Mouse (Mus musculus) urinary bladder, adult 2 months (tissue): ENCODE results near the gene Gm6993. TPM values are rescaled to one million over a fixed set of nuclear protein-coding genes. Genes with fewer than 3 reads are reported as not detected.

Experiments
- DNase-seq: peaks from one replicate; pipeline ENCODE4 v3.0.0; 2022; ENCODE audit warnings: low spot score
- polyA plus RNA-seq: library from polyadenylated mRNA; depleted of rRNA; stranded (reverse); fragments of >200 nt; gene quantifications from 2 replicates; pipeline ENCODE4 v1.2.3, GENCODE M21; 2012; rRNA removed

Gm6993 gene
- not detected in 2 replicates for polyA plus RNA-seq

DNA sequence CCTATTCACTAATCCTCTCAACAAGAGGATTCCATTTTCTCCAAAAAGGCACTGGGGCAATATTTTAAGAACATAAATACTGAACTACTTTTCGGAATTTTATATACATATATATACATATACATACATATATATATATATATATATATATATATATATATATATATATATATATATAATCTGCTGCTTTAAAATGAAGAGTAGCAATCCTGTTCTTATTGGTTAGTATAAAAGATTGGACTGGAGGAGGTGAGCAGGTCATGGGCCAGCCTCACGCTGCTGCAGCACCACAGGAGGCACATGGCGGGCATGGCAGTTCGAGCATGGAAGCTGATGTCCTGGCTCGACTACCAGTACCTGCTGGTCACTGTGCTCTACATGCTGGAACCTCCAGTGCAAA lies at the start of gene Gm6993:
Gene Gm6993, plus strand, starts transcription at position 301 of the 400 bp plus-strand sequence.
- no peak for DNase-seq

DNA sequence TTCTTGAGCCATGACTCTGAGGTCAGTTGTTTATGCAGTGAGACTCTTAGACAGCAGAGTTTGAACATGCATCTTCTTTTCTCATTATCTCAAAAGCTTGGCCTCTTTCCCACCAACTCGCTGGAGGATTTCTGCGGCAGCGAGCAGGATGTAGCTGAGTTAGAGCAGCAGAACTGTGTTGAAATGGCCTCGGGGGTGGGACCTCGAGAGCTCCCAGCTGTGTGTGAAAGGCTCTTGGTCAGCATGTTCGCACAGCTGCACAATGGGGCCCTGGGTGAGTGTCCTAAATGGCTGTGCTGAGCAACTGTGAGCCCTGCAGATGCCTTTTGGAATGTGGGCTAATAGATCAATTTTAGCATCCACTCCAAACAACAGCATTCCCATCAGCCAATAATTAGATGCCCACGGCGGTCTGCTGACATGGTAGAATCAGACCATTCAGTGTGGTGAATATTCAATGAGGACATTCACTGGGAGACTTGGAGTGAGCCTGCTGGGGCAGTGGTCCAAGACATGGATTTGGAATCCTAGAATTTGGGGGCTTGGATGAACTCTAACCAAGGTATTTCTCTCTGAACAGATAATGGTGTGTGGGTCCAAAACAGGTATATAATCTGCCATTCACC lies 49.1 kb upstream of the Gm6993 start:
- DNase-seq = no peak

DNA sequence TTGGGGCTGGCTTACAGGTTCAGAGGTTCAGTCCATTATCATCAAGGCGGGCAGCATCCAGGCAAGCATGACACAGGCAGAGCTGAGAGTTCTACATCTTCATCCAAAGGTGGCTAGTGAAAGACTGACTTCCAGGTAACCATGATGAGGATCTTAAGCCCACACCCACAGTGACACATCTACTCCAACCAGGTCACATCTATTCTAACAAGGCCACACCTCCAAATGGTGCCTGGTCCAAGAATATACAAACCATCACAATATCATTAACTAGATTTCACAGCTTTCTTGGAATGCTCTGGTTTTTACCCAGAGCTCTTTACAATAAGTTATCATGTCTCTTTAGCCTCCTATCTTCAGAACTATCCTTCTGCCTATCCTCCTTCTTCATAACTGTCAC lies 38.1 kb upstream of the Gm6993 start:
- no peak for DNase-seq

DNA sequence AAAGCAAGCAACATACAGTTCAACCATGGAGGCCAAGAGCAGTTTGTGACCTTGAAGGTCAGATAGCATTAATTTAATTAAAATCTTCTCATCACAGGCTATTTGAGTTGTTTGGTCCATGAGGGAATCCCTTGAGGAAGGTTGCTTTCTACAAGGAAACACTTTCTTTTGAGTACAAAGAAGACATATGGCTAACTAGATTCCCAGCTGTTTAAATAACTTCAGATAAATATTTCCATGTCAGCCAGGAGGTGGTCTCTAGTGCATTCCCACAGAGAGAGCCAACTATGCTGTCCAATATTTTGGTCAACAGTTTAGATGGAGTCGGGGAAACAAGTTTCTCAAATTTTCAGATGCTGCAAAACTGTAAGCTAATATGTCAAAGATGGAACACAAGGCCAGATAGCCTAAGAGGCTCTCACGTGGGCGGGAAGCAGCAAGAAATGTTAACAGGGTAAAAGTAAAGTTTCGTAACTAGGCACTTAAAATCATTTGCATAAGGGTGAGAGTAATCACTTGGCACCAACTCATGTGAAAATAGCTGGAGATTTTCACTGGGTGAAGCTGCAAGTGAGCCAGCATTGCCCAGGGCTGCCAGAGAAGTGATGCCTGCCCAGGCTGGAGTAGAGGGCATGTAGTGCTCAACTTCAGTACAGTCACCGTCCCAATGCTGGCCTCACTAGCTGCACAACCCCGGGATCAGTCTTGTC lies 36.7 kb upstream of the Gm6993 start:
- DNase-seq = no peak

DNA sequence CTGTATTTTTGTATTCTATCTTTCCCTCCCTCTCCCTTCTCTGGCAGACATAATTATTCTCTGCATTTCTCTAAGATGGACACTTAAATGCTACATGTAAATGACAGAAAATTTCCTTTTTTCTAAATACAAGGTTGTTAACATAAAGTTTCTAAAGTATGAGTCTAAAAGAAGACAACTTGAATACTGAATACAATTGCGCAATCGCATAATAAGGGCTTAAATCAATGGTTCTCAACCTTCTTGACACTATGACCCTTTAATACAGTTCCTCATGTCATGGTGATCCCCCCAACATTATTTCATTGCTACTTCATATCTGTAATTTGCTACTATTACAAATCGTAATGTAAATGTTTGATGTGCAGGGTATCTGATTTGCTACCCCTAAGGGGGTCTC lies 35.7 kb upstream of the Gm6993 start:
- no peak for DNase-seq

DNA sequence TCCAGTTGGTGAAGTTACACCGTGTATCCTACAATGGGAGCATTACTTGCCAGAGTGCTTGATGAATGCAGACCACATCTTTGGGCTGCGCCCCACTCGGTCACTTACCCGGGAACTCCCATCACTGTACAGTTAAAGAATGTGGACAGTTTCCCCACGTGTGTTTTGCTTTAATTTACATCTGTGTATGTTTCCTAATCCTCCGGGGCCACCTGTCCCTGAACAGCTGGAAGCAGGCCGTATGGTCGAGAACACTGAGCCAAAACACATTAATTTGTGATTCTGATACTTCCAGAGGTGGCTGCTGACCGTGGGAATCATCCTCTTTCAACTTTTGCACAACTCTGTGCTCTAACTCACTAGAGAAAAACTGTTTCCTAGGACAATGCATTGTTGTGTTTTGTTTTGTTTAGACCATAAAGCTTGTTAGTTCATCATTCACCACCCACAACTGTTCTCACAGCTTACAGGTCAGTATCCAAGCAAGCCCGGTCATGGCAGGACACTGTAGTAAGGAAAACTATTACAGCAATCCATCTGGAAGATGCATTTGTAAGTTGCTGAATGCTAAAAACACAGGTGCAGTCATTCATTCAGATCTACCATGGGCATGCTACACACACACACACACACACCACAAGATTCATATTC lies 34.5 kb upstream of the Gm6993 start:
- no peak for DNase-seq

DNA sequence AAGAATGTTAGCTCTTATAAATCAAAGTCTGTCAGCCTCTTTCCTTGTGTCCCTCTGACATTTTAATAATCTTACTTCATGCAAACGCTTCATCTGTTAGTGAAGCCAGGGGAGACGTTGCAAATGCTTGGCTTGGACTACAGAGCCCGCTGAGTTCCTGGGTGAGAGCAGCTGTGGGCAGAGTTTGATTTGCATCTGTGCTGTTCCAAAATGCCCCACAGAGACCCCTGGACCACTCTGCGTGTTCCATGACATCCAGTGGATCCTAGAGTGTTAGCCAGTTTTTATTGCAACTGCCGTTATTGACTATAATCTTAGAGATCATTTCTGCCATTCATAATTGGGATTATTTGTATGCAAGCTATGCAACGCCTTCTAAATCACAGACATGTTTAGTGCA lies 31.8 kb upstream of the Gm6993 start:
- DNase-seq = no peak

DNA sequence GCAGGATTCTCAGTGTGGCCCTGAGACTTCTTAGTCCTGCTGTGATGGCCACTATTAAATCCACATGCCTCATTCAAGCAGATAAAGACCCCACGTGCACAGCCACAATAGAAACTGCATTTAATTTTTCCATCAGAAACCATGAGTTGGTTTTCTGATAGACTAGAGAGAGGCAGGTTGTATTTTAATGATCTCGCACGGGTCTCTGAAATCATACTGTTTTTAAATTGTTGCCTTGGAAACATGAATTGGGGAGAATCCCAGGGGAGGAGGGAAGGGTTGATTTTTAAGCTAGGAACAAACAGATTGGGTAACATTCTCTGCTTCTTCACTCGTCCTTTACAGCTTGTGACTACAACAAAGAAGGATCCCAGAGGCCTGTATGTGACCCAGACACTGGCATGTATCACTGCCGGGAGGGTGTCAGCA lies 31.2 kb upstream of the Gm6993 start:
- no peak for DNase-seq

DNA sequence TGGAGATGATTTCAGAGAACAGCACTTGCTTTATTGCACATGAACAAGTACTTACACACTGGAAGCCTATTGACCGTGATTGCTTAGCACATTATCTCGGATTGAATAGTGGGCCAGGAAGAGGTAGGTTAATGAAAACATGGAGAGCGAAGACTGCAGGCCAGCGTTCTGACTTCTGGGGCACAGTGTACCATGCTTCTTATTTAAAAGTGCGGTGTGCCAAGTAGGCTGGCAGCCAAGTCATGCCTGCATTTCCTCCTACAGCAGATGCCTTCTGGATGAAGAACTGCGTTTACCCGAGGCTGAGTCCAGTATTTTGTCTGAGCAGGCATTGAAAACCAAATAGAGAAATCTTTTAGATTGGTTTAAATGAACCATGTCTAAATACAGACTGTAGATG lies 27.0 kb upstream of the Gm6993 start:
- no peak for DNase-seq

DNA sequence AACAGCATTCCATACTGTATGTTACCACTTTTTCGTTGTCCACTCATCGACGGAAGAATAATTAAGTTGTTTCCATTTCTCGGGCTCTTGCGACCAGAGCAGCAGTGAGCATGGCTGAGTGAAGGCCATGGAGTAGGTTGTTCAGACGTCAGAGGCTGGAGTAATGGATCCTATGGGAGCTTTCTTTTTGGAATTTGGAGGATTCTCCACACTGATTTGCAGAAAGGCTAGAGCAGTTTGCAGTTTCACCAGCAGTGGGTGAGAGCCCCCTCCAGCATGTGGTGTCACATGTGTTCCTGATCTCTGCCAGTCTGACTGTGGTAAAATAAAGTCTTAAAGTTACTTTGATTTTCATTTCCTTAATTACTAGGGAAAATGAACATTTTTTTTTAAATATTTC lies 25.6 kb upstream of the Gm6993 start:
- DNase-seq = no peak

DNA sequence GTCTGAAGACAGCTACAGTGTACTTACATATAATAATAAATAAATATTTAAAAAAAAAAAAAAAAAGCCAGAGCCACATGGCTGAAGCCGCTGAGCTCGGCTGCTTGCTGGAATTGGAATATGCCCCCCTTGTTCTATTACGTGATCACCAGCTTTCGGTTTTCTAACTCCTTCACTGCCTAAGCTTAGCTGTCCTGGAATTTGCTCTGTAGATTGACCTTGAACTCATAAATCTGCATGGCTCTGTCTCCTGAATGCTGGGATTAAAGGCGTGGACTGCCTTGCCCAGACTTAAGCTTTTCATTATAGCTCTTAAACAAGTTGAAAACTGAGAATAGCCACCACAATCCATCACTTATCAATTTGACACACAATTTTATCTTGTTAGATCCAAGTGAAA lies 23.3 kb upstream of the Gm6993 start:
- no peak for DNase-seq

DNA sequence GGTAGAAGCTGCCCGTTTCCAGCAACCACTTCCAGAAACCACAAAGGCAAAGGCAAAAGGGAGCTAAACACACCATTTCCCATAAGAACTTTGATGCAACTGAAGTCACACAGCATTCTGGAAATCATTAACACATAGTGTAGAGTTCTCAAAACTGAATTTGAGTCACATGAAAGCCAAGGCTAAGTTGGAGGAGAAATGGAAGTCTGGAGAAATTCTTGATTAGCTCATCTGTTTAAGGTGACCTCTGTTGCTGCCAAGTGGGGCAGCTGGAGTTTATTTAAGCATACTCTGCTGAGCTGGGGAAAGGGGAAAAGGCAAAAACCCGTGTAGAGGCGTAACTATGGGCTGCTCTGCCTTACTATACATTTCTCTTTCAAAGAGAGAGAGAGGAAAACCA lies 21.8 kb upstream of the Gm6993 start:
- no peak for DNase-seq

DNA sequence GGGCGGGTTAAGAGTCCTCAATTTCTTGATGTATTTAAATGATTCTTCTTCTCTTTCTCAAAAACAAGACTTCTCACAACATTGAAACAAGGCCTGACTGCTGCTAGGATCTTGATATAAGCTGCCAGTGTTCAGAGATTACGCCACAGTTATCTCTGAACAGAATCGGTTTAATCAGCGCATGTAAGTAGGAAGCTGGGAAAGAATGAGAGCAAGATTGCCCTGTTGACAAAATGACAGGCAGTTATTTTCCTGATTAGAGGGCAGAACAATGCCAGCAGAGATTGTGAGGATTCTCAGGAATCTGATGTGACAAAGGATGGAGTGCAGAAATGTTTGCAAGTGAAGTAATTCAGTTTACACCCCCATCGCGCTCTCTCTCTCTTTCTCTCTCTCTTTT lies 19.0 kb upstream of the Gm6993 start:
- DNase-seq = no peak

DNA sequence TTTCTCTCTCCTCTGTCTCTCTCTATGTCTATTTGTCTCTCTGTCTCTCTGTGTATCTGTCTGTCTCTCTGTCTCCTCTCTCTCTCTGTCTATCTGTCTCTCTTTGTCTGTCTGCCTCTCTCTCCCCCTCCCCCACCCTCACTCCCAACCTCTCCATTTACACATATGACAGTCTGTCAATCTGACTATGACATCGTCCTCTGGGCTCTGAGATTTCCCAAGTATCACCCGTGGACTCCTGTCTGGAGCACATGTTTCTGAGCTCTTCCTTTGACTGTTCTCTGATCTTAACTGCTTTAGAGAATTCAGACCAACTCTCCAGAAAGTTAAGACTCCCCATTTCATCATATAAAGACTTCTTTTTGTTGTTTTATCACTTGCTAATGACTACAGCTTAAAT lies 18.3 kb upstream of the Gm6993 start:
- DNase-seq = no peak

DNA sequence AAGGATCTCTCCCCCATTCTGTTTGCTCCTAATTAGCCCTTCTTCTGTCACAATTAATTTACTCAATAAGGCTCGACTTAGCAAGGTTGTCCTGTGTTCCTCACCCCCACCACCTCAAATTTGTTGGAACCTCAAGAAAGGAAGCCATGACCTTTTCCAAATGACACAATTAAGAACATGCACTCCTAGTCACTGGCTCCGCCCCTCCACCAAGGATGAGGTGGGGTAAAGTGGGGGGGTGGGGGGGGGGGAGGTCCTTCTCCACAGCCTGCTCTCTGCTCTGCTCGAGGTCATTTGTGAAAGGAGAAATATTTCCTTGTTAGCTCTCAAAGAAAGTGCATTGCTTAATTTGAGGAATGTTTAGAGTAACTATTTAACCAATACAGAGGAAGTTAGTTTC lies 17.8 kb upstream of the Gm6993 start:
- DNase-seq = no peak

DNA sequence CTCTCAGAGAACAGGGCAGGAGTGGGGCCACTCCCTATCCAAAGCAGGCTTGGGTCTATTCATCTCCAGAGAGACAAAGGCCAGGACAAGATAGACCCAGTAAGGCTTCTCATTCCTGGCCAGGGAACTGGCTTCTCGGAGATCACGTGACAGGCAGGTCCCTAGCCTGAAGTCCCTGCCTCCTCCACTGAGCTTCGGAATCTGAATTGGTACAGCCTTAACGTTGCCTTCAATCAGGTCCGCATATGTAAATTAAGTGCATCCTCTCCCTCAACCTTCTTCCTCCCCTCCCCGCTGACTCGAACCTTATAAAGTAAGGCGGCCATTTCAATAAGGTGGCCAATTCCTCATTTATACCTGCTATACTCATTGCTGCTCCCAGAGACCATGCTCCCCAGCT lies 15.1 kb upstream of the Gm6993 start:
- no peak for DNase-seq

DNA sequence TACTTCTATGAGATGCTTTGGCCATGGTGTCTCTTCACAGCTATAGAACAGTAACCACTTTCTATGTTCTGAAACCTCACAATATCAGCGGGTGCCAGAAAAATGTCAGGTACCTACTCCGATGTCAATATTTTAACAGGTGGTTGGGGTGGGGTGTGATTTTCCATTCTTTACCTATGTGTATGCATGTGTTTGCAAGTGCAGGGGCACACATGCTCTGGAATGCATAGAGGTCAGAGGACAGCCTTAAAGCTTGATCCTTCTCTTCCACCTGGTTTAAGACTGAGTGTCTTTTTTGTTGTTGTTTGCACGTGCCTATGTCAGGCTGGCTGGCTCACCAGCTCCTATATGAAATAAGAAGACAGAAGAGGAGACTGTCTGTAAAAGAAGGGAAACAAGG lies 13.4 kb upstream of the Gm6993 start:
- DNase-seq = no peak

DNA sequence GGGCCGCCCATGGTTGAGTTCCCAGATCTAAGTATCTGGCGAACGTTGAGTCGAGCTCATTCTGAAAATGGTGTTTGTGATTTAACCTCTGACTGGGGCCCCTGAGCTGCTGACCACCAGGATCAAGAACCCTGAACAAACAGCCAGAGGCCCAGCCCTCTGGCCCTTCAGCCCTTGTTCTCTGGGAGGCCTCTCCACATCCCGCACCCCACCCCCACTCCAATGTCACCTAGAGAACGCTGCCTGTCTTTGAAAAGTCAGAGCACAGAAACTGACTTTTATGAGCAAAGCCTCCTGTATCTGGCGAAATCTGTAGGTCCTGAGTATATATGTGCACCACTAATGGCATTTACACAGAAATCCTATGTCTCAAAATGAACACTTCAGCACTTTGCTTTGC lies 11.7 kb upstream of the Gm6993 start:
- no peak for DNase-seq

DNA sequence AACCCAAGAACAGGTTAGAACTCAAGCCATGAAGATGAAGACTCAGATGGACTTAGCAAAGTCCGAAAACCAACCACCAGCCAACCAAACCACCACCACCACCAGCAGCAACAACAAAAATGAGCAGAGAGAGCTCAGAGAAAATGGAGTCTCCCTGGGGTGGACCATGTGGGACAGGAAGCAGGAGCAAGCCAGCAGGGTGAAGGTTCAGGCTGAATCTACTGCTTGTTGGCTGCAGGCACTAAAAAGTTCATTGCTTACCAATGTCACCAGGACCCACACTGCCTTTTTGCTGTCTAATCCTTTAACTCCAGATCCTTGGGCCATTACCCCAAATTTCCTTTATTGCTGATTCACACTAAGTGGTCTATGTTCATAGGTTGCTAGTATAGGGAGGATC lies 7.9 kb upstream of the Gm6993 start:
- no peak for DNase-seq

DNA sequence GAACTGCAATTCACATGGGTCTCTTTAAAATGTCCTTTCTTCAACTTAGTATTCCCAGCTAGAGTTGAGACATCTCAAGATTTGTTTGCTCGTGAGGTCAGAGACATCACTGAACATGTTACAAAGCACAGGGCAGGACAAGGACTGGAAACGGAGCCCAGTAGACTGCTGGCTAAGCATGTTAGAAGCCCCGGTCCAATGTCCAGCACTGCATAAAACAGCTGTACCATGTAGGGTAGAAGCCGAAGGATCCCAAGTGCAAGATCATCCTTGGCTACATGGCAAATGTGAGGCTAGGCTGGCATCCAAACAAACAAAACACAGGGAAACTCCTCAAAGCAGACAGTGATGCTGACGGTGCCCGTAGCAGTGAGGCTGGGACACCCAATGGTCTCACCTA lies 5.6 kb upstream of the Gm6993 start:
- no peak for DNase-seq

DNA sequence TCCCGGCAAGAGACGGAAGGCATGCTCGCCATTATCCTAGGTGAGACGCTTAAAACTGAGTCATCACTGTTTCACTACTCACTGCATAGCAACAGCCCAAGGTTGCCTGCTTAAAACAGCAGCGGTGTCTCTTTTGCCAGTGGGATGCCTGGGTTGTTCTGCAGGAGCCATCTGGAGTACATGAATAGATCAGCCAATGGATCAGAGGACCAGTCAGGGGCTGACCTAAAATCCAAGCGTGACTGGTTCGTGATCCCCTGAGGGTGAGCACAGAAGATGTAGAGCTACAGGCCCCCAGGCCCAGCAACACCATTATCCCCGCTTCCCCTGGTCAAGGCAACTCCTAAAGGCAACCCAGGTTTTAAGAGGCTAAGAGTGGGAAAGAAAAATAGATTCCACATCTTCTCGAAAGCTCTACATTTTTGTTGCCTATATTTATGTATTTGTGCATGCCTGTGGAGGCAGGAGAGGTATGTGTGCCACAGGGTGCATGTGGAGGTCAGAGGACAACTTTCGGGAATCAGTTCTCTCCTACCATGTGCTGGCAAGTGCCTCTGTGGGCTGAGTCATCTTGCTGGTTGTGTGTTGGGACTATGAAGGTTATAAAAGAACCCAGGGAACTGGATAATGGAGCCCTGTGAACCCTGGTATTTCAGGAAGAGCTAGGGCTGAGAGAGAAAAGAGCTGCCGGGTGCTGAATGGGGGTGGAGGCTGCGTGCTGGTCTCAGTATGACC lies 3.5 kb upstream of the Gm6993 start:
- no peak for DNase-seq

DNA sequence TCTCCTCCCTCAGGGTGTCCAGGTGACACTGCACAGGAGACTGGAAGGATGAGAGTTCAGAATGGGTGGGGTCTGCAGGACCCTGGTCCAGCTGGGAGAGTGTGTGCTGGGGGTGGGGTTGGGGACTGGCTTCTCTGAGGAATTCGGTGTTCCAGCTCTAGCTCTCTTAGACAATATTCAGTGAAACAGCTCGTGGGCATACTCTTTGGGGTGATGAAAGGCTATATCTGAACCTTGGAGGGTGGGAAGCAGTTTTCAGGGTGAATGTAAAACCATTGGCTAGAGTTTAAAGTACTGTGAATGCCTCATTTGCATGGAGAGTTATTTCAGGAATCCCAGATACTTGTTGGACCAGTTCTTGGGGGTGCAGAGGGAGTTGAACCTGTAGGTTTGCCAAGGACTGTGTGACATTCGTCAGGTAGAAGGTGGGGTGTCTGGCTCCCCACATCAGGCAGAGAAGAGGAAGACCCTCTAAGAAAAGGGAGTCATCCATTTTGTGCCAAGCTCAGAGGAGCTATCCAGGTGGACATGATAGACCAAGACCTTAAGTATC lies 1.5 kb upstream of the Gm6993 start:
- no peak for DNase-seq
